Mouse (Mus musculus) embryonic facial prominence, embryonic 10.5 days (tissue): ENCODE measurements at regions not wholly inside any gene's neighbourhood (a gene's known extent, or its start where the extent isn't known, plus 50 kb on each side); places are given as distances from the start of the nearest gene placed in this dataset.

Experiments
- DNase-seq: peaks from one replicate; pipeline ENCODE4 v3.0.0-alpha.2; 2017; ENCODE audit warnings: low spot score
- H3K27ac ChIP-seq: fragments of 300-500 bp; sonication (generic); replicated peaks from 2 replicates; pipeline ENCODE4 v1.5.1; 2016; ENCODE audit warnings: mild to moderate bottlenecking
- H3K27me3 ChIP-seq: fragments of 300-500 bp; sonication (generic); replicated peaks from 2 replicates; pipeline ENCODE4 v1.6.1; 2016; ENCODE audit warnings: low read depth, mild to moderate bottlenecking; ENCODE audit not compliant: poor library complexity, severe bottlenecking
- H3K36me3 ChIP-seq: fragments of 300-500 bp; sonication (generic); replicated peaks from 2 replicates; pipeline ENCODE4 v1.6.1; 2016; ENCODE audit warnings: mild to moderate bottlenecking, moderate library complexity
- H3K4me1 ChIP-seq: fragments of 300-500 bp; sonication (generic); 2 replicates; pipeline ENCODE4 v1.6.1; 2016
- H3K4me3 ChIP-seq: fragments of 300-500 bp; sonication (generic); 2 replicates; pipeline ENCODE4 v1.5.1; 2016; ENCODE audit warnings: mild to moderate bottlenecking, moderate library complexity
- H3K9me3 ChIP-seq: fragments of 300-500 bp; sonication (generic); 2 replicates; pipeline ENCODE4 v1.6.1; 2016; ENCODE audit warnings: mild to moderate bottlenecking
- WGBS: fragments of 180-500 bp; shearing (Covaris S2); methylation state at CpG from one replicate; pipeline ENCODE4 v1.1.7; 2016; 5-methylcytosine and 5-hydroxymethylcytosine counted together

GRCm38 (mm10) chr7:82921722-82922121 lies 54.6 kb downstream of the Mex3b start:
- DNase-seq = no peak
- no peak overlapping the region for H3K27ac ChIP-seq
- peaks cover 18% of the 10 kb centered on the region for H3K4me1 ChIP-seq
- H3K4me3 ChIP-seq = no peak overlapping the region
- H3K27me3 ChIP-seq = no peaks in the 10 kb centered on the region
- no peaks in the 10 kb centered on the region for H3K36me3 ChIP-seq
- WGBS = 78% methylated on average over 5 of the region's 5 CpGs
- H3K9me3 ChIP-seq = peaks cover 9% of the 10 kb centered on the region

- Histone ChIP-seq H3K4me3 (no peak overlapping the region), H3K4me1 (peaks cover 18% of the 10 kb centered on the region), H3K36me3 (no peaks in the 10 kb centered on the region), H3K27me3 (no peaks in the 10 kb centered on the region), H3K9me3 (peaks cover 6% of the 10 kb centered on the region), H3K27ac (peak overlapping the region; percentile 70)
- 49% methylated on average over 11 of the region's 11 CpGs for WGBS
- peak; percentile 68 for DNase-seq
Measured at GRCm38 (mm10) chr7:82923220-82924071, 56.3 kb downstream of the Mex3b start.

GRCm38 (mm10) chr7:82924092-82924491 lies 57.0 kb downstream of the Mex3b start:
- Histone ChIP-seq H3K27ac (peak overlapping the region; percentile 70; the same call in 1 of the 2 replicates), H3K9me3 (no peaks in the 10 kb centered on the region; the same call in 1 of the 2 replicates), H3K27me3 (no peaks in the 10 kb centered on the region), H3K4me3 (no peak overlapping the region), H3K36me3 (no peaks in the 10 kb centered on the region), H3K4me1 (peaks cover 18% of the 10 kb centered on the region)
- 70% methylated on average over 3 of the region's 3 CpGs for WGBS
- no peak for DNase-seq

GRCm38 (mm10) chr7:82938311-82938710 lies 71.2 kb downstream of the Mex3b start:
- Histone ChIP-seq H3K27me3 (no peaks in the 10 kb centered on the region), H3K9me3 (no peaks in the 10 kb centered on the region), H3K27ac (no peak overlapping the region), H3K36me3 (no peaks in the 10 kb centered on the region), H3K4me3 (no peak overlapping the region), H3K4me1 (no peaks in the 10 kb centered on the region; the same call in 1 of the 2 replicates)
- WGBS = 33% methylated on average over 3 of the region's 3 CpGs
- no peak for DNase-seq

- Histone ChIP-seq H3K9me3 (no peaks in the 10 kb centered on the region), H3K27me3 (no peaks in the 10 kb centered on the region), H3K36me3 (no peaks in the 10 kb centered on the region), H3K4me3 (no peak overlapping the region), H3K27ac (no peak overlapping the region), H3K4me1 (no peaks in the 10 kb centered on the region; the same call in 1 of the 2 replicates)
- no peak for DNase-seq
- 91% methylated on average over 11 of the region's 11 CpGs for WGBS
Measured at GRCm38 (mm10) chr7:82939536-82939935, 72.4 kb downstream of the Mex3b start.

GRCm38 (mm10) chr7:82943376-82943775 lies 76.2 kb downstream of the Mex3b start:
- H3K27me3 ChIP-seq = no peaks in the 10 kb centered on the region
- H3K4me3 ChIP-seq = no peak overlapping the region
- no peak overlapping the region for H3K27ac ChIP-seq
- no peak for DNase-seq
- H3K36me3 ChIP-seq = no peaks in the 10 kb centered on the region
- no peaks in the 10 kb centered on the region; the same call in 1 of the 2 replicates for H3K4me1 ChIP-seq
- H3K9me3 ChIP-seq = no peaks in the 10 kb centered on the region
- WGBS = 77% methylated on average over 9 of the region's 9 CpGs

- DNase-seq = no peak
- WGBS = 90% methylated on average over 1 of the region's 1 CpGs
- Histone ChIP-seq H3K27ac (no peak overlapping the region), H3K4me3 (no peak overlapping the region), H3K4me1 (no peaks in the 10 kb centered on the region), H3K27me3 (no peaks in the 10 kb centered on the region), H3K9me3 (no peaks in the 10 kb centered on the region), H3K36me3 (no peaks in the 10 kb centered on the region)
Measured at GRCm38 (mm10) chr7:82943797-82944196, 76.7 kb downstream of the Mex3b start.

- H3K36me3 ChIP-seq = no peaks in the 10 kb centered on the region
- H3K27ac ChIP-seq = no peak overlapping the region
- 82% methylated on average over 6 of the region's 6 CpGs for WGBS
- 0 out of 2 replicates have a peak, but pooled peaks cover under 1% of the 10 kb centered on the region for H3K4me1 ChIP-seq
- H3K4me3 ChIP-seq = no peak overlapping the region
- no peaks in the 10 kb centered on the region for H3K27me3 ChIP-seq
- no peaks in the 10 kb centered on the region for H3K9me3 ChIP-seq
- DNase-seq = no peak
Measured at GRCm38 (mm10) chr7:82949372-82949771, 82.2 kb downstream of the Mex3b start.

- DNase-seq = no peak
- Histone ChIP-seq H3K4me1 (peaks cover 9% of the 10 kb centered on the region; the same call in 1 of the 2 replicates), H3K4me3 (no peak overlapping the region), H3K36me3 (no peaks in the 10 kb centered on the region), H3K27me3 (no peaks in the 10 kb centered on the region), H3K9me3 (no peaks in the 10 kb centered on the region), H3K27ac (no peak overlapping the region)
- WGBS = 66% methylated on average over 20 of the region's 20 CpGs
Measured at GRCm38 (mm10) chr7:82957208-82957977, 90.3 kb downstream of the Mex3b start.

GRCm38 (mm10) chr7:82970599-82970998 lies 103.5 kb downstream of the Mex3b start:
- WGBS = 78% methylated on average over 1 of the region's 1 CpGs
- Histone ChIP-seq H3K36me3 (no peaks in the 10 kb centered on the region), H3K4me1 (peaks cover 20% of the 10 kb centered on the region), H3K9me3 (peaks cover 4% of the 10 kb centered on the region; the same call in 1 of the 2 replicates), H3K4me3 (no peak overlapping the region), H3K27me3 (no peaks in the 10 kb centered on the region), H3K27ac (no peak overlapping the region)
- DNase-seq = no peak

- 92% methylated on average over 5 of the region's 5 CpGs for WGBS
- DNase-seq = no peak
- H3K27me3 ChIP-seq = no peaks in the 10 kb centered on the region
- H3K4me3 ChIP-seq = no peak overlapping the region
- H3K36me3 ChIP-seq = no peaks in the 10 kb centered on the region
- H3K27ac ChIP-seq = no peak overlapping the region
- H3K9me3 ChIP-seq = peaks cover 4% of the 10 kb centered on the region; the same call in 1 of the 2 replicates
- peaks cover 20% of the 10 kb centered on the region for H3K4me1 ChIP-seq
Measured at GRCm38 (mm10) chr7:82971244-82971643, 104.1 kb downstream of the Mex3b start.

- peak overlapping the region; percentile 40; the same call in 1 of the 2 replicates for H3K27ac ChIP-seq
Measured at GRCm38 (mm10) chr7:82972214-82973006, 105.3 kb downstream of the Mex3b start.

More at GRCm38 (mm10) chr7:82972214-82973006, 105.3 kb downstream of the Mex3b start:
- peak; percentile 25 for DNase-seq
- H3K4me3 ChIP-seq = no peak overlapping the region
- H3K27me3 ChIP-seq = no peaks in the 10 kb centered on the region
- H3K36me3 ChIP-seq = no peaks in the 10 kb centered on the region
- H3K4me1 ChIP-seq = peaks cover 20% of the 10 kb centered on the region
- peaks cover 4% of the 10 kb centered on the region; the same call in 1 of the 2 replicates for H3K9me3 ChIP-seq
- 54% methylated on average over 12 of the region's 12 CpGs for whole genome bisulfite sequencing
